Mouse (Mus musculus) hindbrain, embryonic 10.5 days (tissue): Measurements from ENCODE around the gene Dpysl5. TPM values are rescaled to one million over a fixed set of nuclear protein-coding genes. Genes with fewer than 3 reads are reported as not detected.

Experiments used
- DNase-seq: peaks from one replicate; pipeline ENCODE4 v3.0.0-alpha.2; 2017; ENCODE audit warnings: low spot score
- H3K27ac ChIP-seq: fragments of 300-500 bp; sonication (generic); 2 replicates; pipeline ENCODE4 v1.5.1; 2016; ENCODE audit warnings: mild to moderate bottlenecking, moderate library complexity
- H3K27me3 ChIP-seq: fragments of 300-500 bp; sonication (generic); 2 replicates; pipeline ENCODE4 v1.6.1; 2016; ENCODE audit warnings: mild to moderate bottlenecking; ENCODE audit not compliant: poor library complexity, insufficient read depth, severe bottlenecking
- H3K36me3 ChIP-seq: fragments of 300-500 bp; sonication (generic); 2 replicates; pipeline ENCODE4 v1.6.1; 2016; ENCODE audit warnings: mild to moderate bottlenecking, moderate library complexity
- H3K4me1 ChIP-seq: fragments of 300-500 bp; sonication (generic); replicated peaks from 2 replicates; pipeline ENCODE4 v1.6.1; 2016; ENCODE audit warnings: mild to moderate bottlenecking
- H3K4me3 ChIP-seq: fragments of 300-500 bp; sonication (generic); 2 replicates; pipeline ENCODE4 v1.5.1; 2016; ENCODE audit warnings: mild to moderate bottlenecking, moderate library complexity
- H3K9me3 ChIP-seq: fragments of 300-500 bp; sonication (generic); 2 replicates; pipeline ENCODE4 v1.6.1; 2016; ENCODE audit warnings: mild to moderate bottlenecking, moderate library complexity
- WGBS: fragments of 180-500 bp; shearing (Covaris S2); methylation state at CpG from one replicate; pipeline ENCODE4 v1.1.7; 2016; 5-methylcytosine and 5-hydroxymethylcytosine counted together
- polyA plus RNA-seq: library from polyadenylated mRNA; unstranded; fragments of >200 nt; fragmentation: Nextera tagmentation; extraction: Ambion mirVana; gene quantifications from 2 replicates; pipeline ENCODE4 v1.2.1, GENCODE M21; 2016

The Dpysl5 gene
- polyA plus RNA-seq, 1 experiment from 2014 or later, result 151 TPM

DNA sequence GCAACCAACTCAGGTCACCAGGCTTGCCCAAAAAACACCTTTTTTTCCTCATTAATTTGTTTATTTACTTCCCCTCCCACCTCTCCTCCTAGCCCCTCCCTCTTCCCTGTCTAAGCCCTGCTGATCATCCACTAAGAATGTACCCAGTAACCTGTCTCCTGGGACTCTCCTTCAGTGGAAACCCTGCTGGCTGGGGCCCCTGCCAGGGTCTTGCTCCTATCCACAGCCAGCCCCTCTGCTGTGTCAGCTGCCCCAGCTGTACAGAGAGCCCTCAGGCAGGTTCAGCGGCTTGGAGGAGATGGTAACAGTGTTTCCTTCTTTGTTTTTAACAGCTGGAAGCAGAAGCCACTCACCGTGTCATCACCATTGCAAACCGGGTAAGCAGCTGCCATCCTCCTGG, 69.8 kb downstream of the Dpysl5 start:
- Histone ChIP-seq H3K36me3 (peaks cover 98% of the 10 kb centered on the region), H3K4me3 (no peak overlapping the region), H3K27ac (no peak overlapping the region), H3K4me1 (no peaks in the 10 kb centered on the region), H3K27me3 (no peaks in the 10 kb centered on the region), H3K9me3 (no peaks in the 10 kb centered on the region)
- DNase-seq, result no peak
- 80% methylated on average over 3 of the region's 3 CpGs for WGBS

DNA sequence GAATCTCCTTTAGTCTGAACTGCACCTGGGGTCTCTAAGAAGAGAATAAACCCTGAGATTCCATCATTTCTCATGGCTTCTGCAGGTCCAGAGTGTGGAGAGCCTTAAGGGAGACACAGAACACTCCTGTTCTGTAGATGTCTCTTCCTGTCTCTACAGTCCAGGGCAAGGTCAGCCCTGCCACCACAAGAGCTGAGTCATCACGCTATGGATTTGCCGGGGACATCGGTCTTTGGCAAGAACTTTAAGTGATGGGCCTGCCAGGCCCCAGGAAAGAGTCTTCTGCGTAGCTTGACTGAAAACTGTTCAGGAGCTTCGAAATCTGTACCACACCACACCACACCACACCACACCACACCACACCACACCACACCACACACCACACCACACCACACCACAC, 76.0 kb downstream of the Dpysl5 start:
- no peaks in the 10 kb centered on the region for H3K27me3 ChIP-seq
- 91% methylated on average over 5 of the region's 5 CpGs for WGBS
- no peaks in the 10 kb centered on the region for H3K4me1 ChIP-seq
- DNase-seq, result no peak
- no peak overlapping the region for H3K27ac ChIP-seq
- H3K9me3 ChIP-seq, result no peaks in the 10 kb centered on the region
- H3K36me3 ChIP-seq, result peaks cover 96% of the 10 kb centered on the region
- no peak overlapping the region for H3K4me3 ChIP-seq

DNA sequence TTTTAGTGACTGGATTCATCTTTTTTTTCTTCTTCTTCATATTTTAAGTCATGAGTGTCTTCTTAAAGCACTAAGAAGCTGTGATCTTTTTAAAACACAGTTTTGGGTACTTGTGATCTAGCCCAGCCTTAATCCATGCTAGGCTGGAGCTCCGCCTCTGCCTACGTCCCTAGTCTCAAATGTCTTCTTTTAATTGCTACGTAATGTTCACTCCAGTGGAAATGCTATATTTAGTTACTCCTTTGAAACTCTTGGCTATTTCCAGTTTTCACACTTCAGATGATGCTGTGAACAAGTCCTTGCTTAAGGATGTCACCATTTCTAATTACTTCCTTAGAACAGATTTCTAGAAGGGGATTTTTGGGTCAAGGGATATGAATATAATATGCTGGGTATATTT, 78.7 kb downstream of the Dpysl5 start:
- no peaks in the 10 kb centered on the region for H3K27me3 ChIP-seq
- peaks cover 96% of the 10 kb centered on the region for H3K36me3 ChIP-seq
- H3K9me3 ChIP-seq, result no peaks in the 10 kb centered on the region
- no peak overlapping the region for H3K4me3 ChIP-seq
- 89% methylated on average over 3 of the region's 3 CpGs for WGBS
- H3K27ac ChIP-seq, result no peak overlapping the region
- H3K4me1 ChIP-seq, result no peaks in the 10 kb centered on the region
- no peak for DNase-seq

DNA sequence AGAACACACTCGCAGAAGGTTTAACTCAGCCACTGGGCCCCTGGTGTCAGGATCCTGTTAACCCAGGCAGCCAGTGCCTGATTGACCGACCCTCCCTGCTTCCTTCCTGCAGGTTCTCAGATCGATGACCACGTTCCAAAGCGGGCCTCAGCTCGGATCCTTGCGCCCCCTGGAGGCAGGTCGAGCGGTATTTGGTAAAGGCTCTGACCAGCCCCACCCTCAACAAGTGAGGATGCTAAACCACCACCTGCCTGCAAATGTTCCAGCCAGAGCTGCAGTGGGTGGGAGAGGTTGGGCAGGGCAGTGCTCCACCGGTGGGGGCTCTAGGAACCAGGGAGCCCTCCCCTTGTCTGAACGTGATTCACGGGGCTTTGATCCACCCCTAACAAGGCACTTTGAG, 84.8 kb downstream of the Dpysl5 start:
- Histone ChIP-seq H3K36me3 (peaks cover 85% of the 10 kb centered on the region), H3K9me3 (no peaks in the 10 kb centered on the region), H3K4me3 (no peak overlapping the region), H3K4me1 (peaks cover 22% of the 10 kb centered on the region), H3K27ac (no peak overlapping the region), H3K27me3 (no peaks in the 10 kb centered on the region)
- DNase-seq, result peak; percentile 81
- WGBS, result 16% methylated on average over 12 of the region's 12 CpGs

DNA sequence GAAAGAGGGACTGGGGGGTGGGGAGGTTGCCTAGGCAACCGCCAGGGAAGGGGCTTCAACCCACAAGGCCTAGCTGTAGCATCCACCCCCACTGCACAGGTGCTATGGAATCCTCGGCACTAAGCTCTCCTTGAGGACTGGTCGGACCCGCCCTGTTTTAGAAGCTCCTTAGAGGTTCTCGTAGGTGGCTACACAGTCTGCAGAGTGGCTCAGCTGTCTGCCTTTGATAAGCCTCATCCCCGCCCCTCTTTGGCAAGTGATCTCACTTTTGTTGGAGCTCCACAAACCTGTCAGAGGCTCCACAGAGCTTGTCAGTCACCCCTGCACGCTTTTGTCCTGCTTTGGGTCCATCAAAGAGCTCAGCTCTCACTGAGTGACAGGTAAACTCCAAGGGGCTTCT, 86.1 kb downstream of the Dpysl5 start:
- peak overlapping the region; percentile 59; the same call in 1 of the 2 replicates for H3K27ac ChIP-seq
- H3K4me1 ChIP-seq, result peaks cover 22% of the 10 kb centered on the region
- H3K36me3 ChIP-seq, result peaks cover 72% of the 10 kb centered on the region
- H3K27me3 ChIP-seq, result no peaks in the 10 kb centered on the region
- H3K9me3 ChIP-seq, result no peaks in the 10 kb centered on the region
- WGBS, result 51% methylated on average over 7 of the region's 7 CpGs
- no peak for DNase-seq
- no peak overlapping the region for H3K4me3 ChIP-seq

DNA sequence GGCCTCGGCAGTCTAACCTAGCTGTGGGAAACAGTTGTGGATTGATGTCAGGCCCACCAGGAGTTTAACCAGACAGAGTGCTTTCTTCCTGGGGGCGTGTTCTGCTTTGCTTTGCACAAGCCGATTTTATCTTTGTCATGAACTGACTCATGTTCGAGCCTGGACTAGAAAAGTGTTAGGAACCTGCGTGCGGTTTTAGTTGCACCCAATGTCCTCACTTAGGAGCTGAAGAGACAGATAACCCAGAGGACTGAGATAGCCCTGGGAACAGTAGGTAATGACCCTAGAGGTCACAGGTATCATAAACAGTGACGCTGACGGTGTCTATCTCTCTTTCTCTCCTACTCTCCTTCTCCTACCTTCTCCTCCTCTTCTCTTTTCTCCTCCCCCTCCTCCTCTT, 86.6 kb downstream of the Dpysl5 start:
- no peaks in the 10 kb centered on the region for H3K9me3 ChIP-seq
- peaks cover 67% of the 10 kb centered on the region for H3K36me3 ChIP-seq
- H3K4me1 ChIP-seq, result peaks cover 22% of the 10 kb centered on the region
- DNase-seq, result no peak
- no peaks in the 10 kb centered on the region for H3K27me3 ChIP-seq
- no peak overlapping the region for H3K27ac ChIP-seq
- H3K4me3 ChIP-seq, result no peak overlapping the region
- WGBS, result 81% methylated on average over 8 of the region's 8 CpGs

DNA sequence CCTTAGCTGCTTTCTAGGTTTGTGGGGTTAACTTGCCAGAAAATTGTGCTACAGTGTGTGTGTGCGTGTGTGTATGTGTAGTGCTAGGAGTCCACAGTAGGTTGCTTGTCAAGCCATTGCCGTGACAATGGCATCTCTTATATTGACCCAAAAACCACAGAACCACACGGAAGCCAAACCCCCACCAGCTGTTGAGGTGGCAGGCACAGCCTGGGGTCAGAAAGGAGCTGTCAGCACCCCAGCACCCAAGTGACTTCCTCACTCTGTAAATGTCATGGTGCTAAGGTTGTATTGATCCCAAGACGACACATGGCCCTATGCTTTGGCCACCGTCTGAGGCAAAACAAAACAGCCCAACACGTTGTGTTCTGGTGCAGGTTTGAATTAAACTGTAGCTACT, 87.6 kb downstream of the Dpysl5 start:
- Histone ChIP-seq H3K27me3 (no peaks in the 10 kb centered on the region), H3K27ac (no peak overlapping the region), H3K4me3 (no peak overlapping the region), H3K9me3 (no peaks in the 10 kb centered on the region), H3K36me3 (peaks cover 57% of the 10 kb centered on the region), H3K4me1 (peaks cover 22% of the 10 kb centered on the region)
- WGBS, result 78% methylated on average over 6 of the region's 6 CpGs
- no peak for DNase-seq

DNA sequence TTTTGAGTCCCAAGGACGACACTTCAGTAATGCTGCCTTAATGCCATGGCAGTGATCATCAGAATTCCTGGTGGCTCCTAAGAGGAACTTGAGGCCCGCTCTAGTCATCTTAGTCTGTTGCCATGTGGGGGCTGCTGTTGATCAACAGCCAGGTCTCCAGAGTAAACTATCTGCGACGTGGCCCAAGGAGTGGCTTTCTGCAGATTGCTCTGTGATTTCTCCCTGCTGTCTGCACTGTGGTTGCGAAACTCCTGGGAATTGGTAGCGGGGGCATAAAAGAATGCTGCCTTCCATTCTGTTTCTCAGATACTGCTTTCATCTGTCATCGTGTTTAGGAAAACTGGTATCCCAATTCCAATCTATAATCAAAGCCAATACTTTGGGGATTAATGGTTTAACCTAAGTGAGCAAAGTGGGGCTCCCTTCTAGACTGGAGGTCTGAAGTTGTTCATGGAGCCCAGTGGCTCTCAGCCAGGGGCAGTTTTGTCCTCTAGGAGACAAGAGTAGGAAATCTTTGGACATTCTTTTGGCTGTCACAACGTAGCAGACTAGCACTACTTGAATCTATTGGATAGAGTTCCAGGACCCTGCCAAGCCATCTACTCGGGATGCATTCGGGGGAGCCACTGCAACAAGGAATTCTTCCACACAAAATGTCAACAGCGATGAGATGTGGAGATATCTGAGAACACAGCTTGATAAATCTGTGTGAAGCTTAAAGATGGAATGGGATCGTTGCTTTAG, 91.5 kb downstream of the Dpysl5 start:
- WGBS, result 83% methylated on average over 12 of the region's 12 CpGs
- no peak for DNase-seq
- Histone ChIP-seq H3K4me1 (no peaks in the 10 kb centered on the region), H3K27me3 (no peaks in the 10 kb centered on the region), H3K36me3 (peaks cover 18% of the 10 kb centered on the region), H3K9me3 (no peaks in the 10 kb centered on the region), H3K27ac (no peak overlapping the region), H3K4me3 (no peak overlapping the region)

DNA sequence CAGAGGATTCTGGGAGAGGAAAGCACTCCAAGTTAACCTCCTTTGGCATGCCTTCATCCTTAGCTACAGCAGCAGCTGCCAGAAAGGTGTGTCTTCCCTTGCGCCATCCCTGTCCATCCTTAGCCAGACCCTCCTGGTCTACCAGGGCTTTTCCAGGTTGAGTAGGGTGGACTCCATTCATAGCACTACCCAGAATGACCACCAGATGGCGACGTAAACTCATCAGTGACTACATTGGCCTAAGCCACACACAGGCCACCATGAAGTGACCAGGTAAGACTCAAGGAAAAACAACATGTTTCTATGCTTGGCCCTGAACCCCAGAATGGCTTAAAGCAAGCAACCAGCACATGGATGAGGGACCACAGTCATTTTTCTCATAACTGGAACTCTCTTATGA, 94.7 kb downstream of the Dpysl5 start:
- Histone ChIP-seq H3K9me3 (no peaks in the 10 kb centered on the region), H3K36me3 (no peaks in the 10 kb centered on the region), H3K4me3 (no peak overlapping the region), H3K27ac (no peak overlapping the region), H3K27me3 (no peaks in the 10 kb centered on the region; the same call in 1 of the 2 replicates), H3K4me1 (no peaks in the 10 kb centered on the region)
- peak; percentile 86 for DNase-seq
- WGBS, result 17% methylated on average over 3 of the region's 3 CpGs

DNA sequence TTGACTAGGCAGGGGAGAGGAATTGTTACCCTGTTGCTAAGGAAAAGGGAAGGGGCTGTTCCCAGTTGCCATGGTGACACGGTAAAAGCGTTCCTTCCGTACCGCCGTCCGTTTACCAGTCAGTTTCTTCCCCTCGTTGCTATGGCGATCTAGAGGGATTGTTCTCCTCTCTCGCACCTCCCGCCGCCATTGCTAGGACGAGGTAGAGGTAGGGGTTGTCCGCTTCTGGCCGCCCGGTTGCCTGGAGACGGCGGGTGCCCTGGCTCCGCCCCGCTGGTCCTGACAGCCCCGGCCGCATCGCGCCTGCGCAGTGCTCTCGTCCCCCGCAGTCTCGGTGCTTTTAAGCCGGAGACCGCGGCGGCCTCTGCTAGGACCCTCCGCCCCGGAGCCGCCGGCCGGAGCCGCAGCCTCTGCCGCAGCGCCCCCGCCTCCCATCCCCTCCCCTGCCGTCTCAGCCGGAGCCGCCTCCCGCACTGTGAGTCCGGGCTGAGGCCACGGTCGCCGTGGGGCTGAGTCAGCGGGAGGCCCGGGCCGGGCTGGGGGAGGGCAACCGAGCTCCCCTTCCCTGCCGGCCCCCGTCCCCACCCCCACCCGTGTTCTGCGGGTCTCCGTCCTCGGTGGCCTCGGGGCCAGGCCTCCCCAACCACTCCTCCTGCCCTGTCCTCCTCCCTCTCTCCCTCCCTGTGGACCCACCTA, 103.2 kb downstream of the Dpysl5 start, which contains the start of gene Mapre3:
Gene Mapre3 (plus strand): TSS at position 218 of the 696 bp plus-strand sequence.
- H3K27ac ChIP-seq, result peak within 1 kb of the TSS; percentile 92
- peaks cover 10% of the 10 kb centered on the region for H3K27me3 ChIP-seq
- WGBS, result 1% methylated on average over 59 of the region's 59 CpGs
- H3K36me3 ChIP-seq, result no peaks in the 10 kb centered on the region
- peak within 1 kb of the TSS; percentile 84 for H3K4me3 ChIP-seq
- peaks cover 40% of the 10 kb centered on the region for H3K4me1 ChIP-seq
- H3K9me3 ChIP-seq, result no peaks in the 10 kb centered on the region
- peak; percentile 96 for DNase-seq

DNA sequence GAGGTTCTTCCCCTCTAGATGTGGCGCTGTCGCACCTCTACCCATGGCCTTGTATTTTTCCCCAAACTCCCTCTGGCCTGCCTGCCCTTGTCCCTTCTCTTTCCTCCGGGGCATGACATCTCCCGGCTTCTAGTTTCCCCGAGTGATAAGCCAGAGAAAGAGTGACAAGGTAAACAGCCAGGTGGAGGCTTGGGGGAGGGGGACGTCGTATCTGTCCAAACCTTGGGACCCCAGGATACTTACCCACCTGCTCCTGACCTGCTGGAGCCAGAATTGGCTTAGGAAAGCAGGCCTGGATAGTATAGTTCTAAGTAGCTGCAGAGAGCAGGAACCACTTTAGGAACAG, 103.7 kb downstream of the Dpysl5 start:
- Histone ChIP-seq H3K27ac (peak overlapping the region; percentile 92), H3K27me3 (peaks cover 10% of the 10 kb centered on the region), H3K4me1 (peaks cover 40% of the 10 kb centered on the region), H3K36me3 (no peaks in the 10 kb centered on the region), H3K9me3 (no peaks in the 10 kb centered on the region), H3K4me3 (peak overlapping the region; percentile 84)
- WGBS, result 2% methylated on average over 7 of the region's 7 CpGs
- no peak for DNase-seq

DNA sequence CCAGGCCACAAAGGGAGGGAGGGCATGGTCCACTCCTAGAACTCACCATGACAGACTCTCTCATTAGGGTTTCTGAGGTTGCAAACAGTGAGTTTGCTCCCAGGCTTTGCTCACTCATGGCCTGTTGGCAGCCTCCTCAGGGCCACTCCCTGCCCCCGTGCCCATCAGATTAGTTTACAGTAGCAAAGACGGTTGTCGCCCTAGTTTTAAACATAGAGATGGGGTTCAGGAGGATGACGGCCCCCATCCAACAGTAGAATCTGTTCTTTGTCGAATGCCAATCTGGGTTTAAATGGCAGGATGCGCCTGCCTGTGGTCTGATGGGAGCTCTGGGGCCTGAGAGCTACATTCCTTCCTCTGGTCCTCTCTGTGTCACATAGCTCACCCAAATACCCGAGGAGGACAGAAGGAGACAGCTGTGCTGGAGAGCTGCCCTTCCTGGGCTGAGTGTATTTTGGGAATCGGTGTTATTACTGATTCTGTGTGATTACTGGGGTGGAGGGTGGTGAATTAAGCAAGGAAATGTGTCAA, 105.0 kb downstream of the Dpysl5 start:
- 85% methylated on average over 8 of the region's 8 CpGs for WGBS
- H3K4me3 ChIP-seq, result 0 out of 2 replicates have a peak overlapping the region, but pooled peaks have one; percentile 20
- no peak overlapping the region for H3K27ac ChIP-seq
- H3K36me3 ChIP-seq, result no peaks in the 10 kb centered on the region
- H3K27me3 ChIP-seq, result peaks cover 10% of the 10 kb centered on the region; the same call in 1 of the 2 replicates
- H3K4me1 ChIP-seq, result peaks cover 40% of the 10 kb centered on the region
- no peak for DNase-seq
- H3K9me3 ChIP-seq, result no peaks in the 10 kb centered on the region

DNA sequence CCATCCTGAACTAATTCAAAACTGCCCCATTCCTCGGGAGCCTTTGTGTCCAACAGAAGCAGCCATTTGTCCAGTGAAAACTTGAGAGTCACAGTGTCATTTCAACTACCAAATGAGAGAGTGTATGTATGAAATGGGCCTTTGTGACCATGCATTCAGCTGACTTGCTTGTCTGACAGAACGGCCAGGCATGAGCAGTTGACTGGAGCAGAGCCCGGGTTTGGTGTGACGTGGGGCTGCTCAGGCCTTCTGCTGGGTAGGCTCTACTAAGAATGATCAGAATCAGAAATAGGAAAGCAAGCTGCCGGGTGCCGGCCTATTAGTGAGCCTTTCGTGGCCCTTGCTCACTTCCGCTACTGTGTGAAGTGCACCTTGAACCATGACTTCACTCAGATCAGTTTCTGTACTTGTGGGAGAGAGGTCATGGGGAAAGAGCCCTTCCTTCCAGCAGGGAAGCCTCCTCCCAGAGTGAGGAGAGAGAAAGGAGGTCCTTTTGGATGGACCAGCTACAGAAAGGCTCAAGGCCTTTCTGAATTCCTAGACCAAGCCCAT, 107.5 kb downstream of the Dpysl5 start:
- DNase-seq, result no peak
- no peaks in the 10 kb centered on the region for H3K27me3 ChIP-seq
- no peaks in the 10 kb centered on the region for H3K36me3 ChIP-seq
- H3K27ac ChIP-seq, result no peak overlapping the region
- H3K4me1 ChIP-seq, result peaks cover 35% of the 10 kb centered on the region
- WGBS, result 90% methylated on average over 8 of the region's 8 CpGs
- no peaks in the 10 kb centered on the region for H3K9me3 ChIP-seq
- H3K4me3 ChIP-seq, result no peak overlapping the region
